Mouse (Mus musculus) cerebral cortex, adult 2 months (tissue): ENCODE measurements around the gene Nupl1.

Source experiments
- WGBS: fragments of 180-500 bp; shearing (Covaris S2); methylation state at CpG from one replicate; pipeline ENCODE4 v1.1.7; 2018; 5-methylcytosine and 5-hydroxymethylcytosine counted together

Gene Nupl1

GRCm38 (mm10) chr14:60251281-60252003 is at the start of gene Nupl1, which contains the start of gene Gm49336:
Gene Nupl1 (minus strand): TSS chr14:60251431.
Gene Gm49336 (minus strand): TSS chr14:60251507.
- WGBS = under 1% methylated on average over 62 of the region's 62 CpGs

- WGBS = 60% methylated on average over 6 of the region's 6 CpGs
Measured at GRCm38 (mm10) chr14:60301024-60301423, 49.8 kb upstream of the Nupl1 start.

DNA sequence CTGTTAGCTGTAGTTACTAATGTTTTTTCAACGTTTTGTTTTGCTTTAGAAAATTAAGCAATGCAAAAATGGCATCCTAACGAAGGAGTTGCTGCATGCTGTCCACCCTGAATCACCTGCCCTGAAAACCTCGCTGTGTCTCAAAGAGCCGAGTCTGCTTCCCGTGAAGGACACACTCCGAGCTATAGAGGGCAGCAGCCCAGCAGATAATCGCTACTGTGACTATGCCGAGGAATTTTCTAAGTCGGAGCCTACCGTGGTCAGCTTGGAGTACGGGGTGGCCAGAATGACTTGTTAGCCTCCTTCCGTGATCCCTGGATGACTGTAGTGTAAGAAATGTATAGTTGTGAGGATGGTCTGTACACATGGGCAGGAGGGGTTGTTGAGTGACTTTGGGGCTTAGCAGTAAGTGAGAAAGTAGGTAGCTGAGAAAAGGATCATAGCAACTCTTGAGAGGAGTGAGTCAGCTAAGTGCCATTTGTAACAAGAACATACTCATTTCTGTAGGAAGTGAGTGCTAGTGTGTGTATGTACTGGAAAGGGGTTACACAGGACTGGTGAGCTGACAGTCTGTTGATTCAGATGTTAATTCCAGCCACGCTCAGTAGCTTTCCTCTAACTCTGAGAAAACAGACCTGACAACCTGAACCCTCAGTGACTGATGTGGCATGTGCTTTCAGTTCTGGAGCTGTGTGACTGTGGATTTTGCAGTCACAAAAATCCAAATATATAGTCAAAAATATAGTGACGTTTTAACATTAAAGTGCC is 49.2 kb upstream of the Nupl1 start:
- WGBS = 46% methylated on average over 14 of the region's 14 CpGs

DNA sequence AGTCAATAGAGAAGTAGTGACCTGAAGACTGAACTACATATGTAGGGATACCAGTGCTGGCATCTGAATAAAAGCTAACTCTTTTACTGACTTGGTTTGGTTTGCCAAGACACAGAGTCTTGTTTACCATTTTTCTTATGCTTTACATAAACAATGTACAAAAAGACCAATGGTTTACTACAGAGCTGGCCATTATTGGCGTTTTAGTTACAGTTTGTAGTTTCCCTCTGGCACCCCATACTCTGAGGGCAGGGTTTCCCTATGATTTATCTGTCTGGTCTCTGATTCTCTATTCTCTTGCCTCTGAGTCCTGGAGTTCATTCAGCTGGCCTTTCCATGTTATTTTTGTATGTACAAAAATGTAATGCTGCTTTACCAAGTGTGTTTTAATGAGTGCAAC is 44.3 kb upstream of the Nupl1 start:
- 72% methylated on average over 1 of the region's 1 CpGs for WGBS

- WGBS = 80% methylated on average over 4 of the region's 4 CpGs
Measured at GRCm38 (mm10) chr14:60290363-60290762, 39.1 kb upstream of the Nupl1 start.

DNA sequence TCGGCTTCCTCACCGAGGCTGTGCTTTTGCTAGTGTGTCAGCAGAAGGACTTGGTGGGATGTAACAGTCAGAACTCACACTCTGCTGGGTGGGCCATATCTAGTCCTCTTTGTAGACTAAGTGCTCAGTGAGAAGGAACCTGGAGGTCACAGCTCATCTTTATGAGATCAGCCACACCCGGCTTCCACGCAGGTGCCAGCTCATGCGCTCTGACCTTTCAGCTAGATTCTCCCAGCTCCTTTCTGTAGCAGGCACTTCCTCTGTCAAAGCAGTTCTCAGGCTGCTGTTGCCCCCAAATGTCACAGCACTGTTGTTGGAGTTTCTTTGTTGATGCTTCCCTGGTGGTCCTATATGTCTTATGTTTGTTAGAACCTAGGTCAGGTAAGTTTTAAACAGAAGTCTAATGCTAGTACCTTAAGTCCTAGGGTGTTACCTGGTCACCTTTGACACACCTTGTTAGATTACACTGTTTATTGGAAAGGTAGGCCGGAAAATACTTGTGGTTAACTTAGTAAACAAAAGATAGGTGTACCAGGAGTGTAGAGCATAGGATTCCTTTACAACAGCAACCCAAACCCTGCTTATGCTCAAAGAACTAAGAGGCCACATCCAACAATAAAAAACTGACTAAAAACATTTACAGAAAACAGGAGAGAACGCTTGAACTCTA is 35.1 kb upstream of the Nupl1 start:
- 81% methylated on average over 7 of the region's 7 CpGs for WGBS

GRCm38 (mm10) chr14:60275301-60276276 is 24.4 kb upstream of the Nupl1 start:
- WGBS = 72% methylated on average over 7 of the region's 7 CpGs

- WGBS = 46% methylated on average over 6 of the region's 6 CpGs
Measured at GRCm38 (mm10) chr14:60273346-60273745, 22.1 kb upstream of the Nupl1 start.

- 67% methylated on average over 6 of the region's 6 CpGs for WGBS
Measured at GRCm38 (mm10) chr14:60269333-60269732, 18.1 kb upstream of the Nupl1 start.

- WGBS = 1% methylated on average over 51 of the region's 51 CpGs
Measured at GRCm38 (mm10) chr14:60264990-60265876, 14.0 kb upstream of the Nupl1 start, which contains the start of gene Mtmr6. Gene Mtmr6 (plus strand): TSS chr14:60265228.

DNA sequence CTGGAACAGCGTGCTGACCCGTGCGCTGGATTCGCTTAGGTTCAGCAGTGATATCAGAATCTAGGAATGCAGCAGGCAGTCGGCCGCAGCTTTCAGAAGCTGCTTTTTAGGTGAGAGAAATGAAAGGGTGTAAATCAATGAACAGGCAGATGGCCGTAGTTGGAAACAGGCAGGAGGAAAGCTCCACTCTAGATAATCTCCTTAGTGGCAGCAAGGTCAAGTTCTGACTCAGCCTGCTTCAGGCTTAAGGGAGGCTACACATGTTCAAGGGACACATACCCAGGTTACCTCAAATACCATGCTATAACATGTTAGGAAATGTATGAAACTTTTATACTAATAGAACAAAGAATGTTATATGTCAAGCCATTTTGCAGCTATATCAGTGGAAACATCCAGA is 11.1 kb upstream of the Nupl1 start:
- 85% methylated on average over 7 of the region's 7 CpGs for WGBS

- 90% methylated on average over 1 of the region's 1 CpGs for WGBS
Measured at GRCm38 (mm10) chr14:60257851-60258250, 6.6 kb upstream of the Nupl1 start.

- WGBS = 94% methylated on average over 4 of the region's 4 CpGs
Measured at GRCm38 (mm10) chr14:60257101-60257500, 5.9 kb upstream of the Nupl1 start.

- WGBS = 55% methylated on average over 3 of the region's 3 CpGs
Measured at GRCm38 (mm10) chr14:60256356-60256755, 5.1 kb upstream of the Nupl1 start.

GRCm38 (mm10) chr14:60253466-60253865 is 2.2 kb upstream of the Nupl1 start:
- 86% methylated on average over 3 of the region's 3 CpGs for WGBS

DNA sequence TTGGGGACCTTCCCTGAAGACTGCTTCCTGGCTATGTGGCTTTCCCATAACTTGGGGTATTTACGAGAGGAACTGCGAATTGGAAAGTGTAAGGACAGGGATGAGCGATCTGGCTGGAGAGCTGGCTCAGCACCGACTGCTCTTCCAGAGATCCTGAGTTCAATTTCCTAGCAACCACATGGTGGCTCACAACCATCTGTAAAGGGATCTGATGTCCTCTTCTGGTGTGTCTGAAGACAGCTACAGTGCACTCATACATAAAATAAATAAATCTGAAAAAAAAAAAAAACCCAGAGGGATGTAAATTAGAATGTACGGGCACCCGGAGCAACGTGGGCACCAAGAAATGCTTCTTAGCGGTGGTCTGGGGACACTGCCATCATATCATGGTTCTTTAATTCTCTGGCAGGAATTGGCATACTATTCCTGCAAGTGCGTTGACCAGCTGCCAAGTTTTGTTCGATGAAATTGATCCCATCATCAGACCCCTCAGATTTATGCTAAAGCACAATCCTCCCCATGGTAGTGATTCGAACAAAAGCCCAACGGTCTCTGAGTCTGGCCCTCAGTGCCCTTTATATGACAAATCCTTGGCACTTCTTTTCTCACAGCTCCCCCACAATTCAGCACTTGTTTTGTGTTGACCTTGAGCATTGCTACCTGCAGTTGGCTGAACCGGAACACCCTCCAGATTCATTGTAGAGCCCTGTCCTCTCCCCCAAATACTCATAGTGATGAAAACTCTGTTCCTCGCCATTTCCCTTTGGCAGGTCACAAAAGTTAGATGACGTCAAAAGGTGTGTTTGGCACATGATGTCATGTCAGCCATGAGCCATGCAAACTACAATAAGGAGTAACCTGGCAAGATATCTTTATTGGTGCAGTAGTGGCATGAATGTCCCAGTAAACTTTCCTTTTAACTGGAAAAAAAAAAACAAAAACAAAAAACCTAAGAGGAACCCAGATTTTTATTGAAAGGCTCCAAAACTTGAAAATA is 1.1 kb upstream of the Nupl1 start:
- 12% methylated on average over 15 of the region's 15 CpGs for WGBS

DNA sequence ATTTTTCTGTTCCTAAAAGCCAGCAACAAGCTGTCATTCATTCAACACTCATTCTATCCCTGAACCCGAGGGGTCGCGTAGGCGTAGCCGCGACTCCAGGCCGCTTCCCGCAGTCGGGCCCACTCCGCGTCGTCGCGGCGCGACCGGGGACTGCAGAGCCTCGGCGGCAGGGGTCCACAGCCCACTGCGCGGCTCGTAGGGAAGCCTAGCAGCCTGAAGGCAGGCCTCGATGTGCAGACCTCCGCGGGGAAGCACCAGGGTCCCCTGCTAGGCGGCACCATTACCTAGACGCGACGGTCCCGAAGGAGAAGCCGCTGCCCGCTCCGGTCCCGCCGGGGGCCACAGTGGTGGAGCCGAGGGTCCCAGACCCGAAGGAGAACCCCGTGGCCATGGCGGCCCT is 352 bp downstream of the Nupl1 start:
- under 1% methylated on average over 39 of the region's 39 CpGs for WGBS

- 9% methylated on average over 8 of the region's 8 CpGs for WGBS
Measured at GRCm38 (mm10) chr14:60250366-60250765, 865 bp downstream of the Nupl1 start.

DNA sequence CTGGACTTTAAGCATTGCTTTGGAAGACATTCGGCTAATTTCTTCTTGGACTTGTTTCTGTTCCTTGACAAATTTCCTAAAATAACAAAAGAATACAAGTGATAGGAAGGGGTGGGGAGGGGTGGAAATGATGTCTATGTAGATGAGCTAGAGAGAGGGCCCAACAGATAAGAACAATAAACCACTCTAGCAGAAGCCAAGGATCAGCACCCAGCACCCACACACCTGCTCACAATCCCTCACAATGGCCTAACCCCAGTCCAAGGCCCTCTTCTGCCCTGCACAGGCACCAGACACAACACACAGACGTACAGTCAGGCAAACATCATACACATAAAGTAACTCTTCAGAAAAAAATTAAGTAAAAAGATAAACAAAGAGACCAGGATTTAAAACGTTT is 12.7 kb downstream of the Nupl1 start:
- WGBS = 76% methylated on average over 3 of the region's 3 CpGs
